Mouse (Mus musculus) layer of hippocampus, adult 8-10 months (tissue): ENCODE data around the gene Gm11011. TPM values are rescaled to one million over a fixed set of nuclear protein-coding genes. Genes with fewer than 3 reads are reported as not detected.

ENCODE experiments used
- DNase-seq, 2 experiments: peaks; one replicate each; pipeline ENCODE4 v3.0.0; 2022; ENCODE audit warnings: low spot score in 2 of 2
- total RNA-seq, 4 experiments: library from RNA; stranded (reverse); gene quantifications; 2 replicates each; pipeline ENCODE4 v1.2.4; 2022

Gene Gm11011
- total RNA-seq, 4 experiments from 2014 or later, result not detected

GRCm38 (mm10) chr2:169589697-169590096 lies 2.2 kb upstream of the Gm11011 start:
- no peak for DNase-seq

GRCm38 (mm10) chr2:169586688-169587087 lies 857 bp downstream of the Gm11011 start:
- DNase-seq, result no peak

GRCm38 (mm10) chr2:169585631-169586285 lies 1.8 kb downstream of the Gm11011 start:
- no peak for DNase-seq

GRCm38 (mm10) chr2:169584745-169585456 lies 2.6 kb downstream of the Gm11011 start:
- DNase-seq, result no peak

GRCm38 (mm10) chr2:169583476-169583875 lies 4.1 kb downstream of the Gm11011 start:
- no peak for DNase-seq

GRCm38 (mm10) chr2:169577508-169578196 lies 9.9 kb downstream of the Gm11011 start:
- DNase-seq, result no peak

- DNase-seq, result no peak
Observed at GRCm38 (mm10) chr2:169570063-169570462, 17.5 kb downstream of the Gm11011 start.

GRCm38 (mm10) chr2:169566159-169566558 lies 21.4 kb downstream of the Gm11011 start:
- DNase-seq, result no peak

GRCm38 (mm10) chr2:169565751-169566150 lies 21.8 kb downstream of the Gm11011 start:
- no peak for DNase-seq

- no peak for DNase-seq
Observed at GRCm38 (mm10) chr2:169545674-169546073, 41.9 kb downstream of the Gm11011 start.

- no peak for DNase-seq
Observed at GRCm38 (mm10) chr2:169538906-169539305, 48.6 kb downstream of the Gm11011 start.

Other genes with a start within 250 kb of the Gm11011 start
- gene Tshz2, start 45.3 kb upstream of the Gm11011 start, total RNA-seq, result 10 to 100 TPM; 64.2 to 79.4 (median 74.0) TPM